Mouse (Mus musculus): ENCODE results near the gene Qsox2. TPM values are rescaled to one million over a fixed set of nuclear protein-coding genes. Genes with fewer than 3 reads are reported as not detected.

Gene Qsox2
- polyA plus RNA-seq (2015; fragmentation: Nextera tagmentation; extraction: Ambion mirVana) = 15.6 and 15.7 TPM in 2 replicates

- Histone ChIP-seq H3K27me3 (no peaks in the 10 kb centered on the region), H3K4me1 (peaks cover 14% of the 10 kb centered on the region), H3K9ac (replicated peaks) (peak within 1 kb of the TSS; percentile 93), H3K4me2 (replicated peaks) (peak within 1 kb of the TSS; percentile 82), H3K36me3 (no peaks in the 10 kb centered on the region), H3K9me3 (no peaks in the 10 kb centered on the region), H3K4me3 (peak within 1 kb of the TSS; percentile 97), H3K27ac (replicated peaks) (peak within 1 kb of the TSS; percentile 78)
- WGBS = 3% methylated on average over 33 of the region's 36 CpGs
- peak; percentile 81 for ATAC-seq (replicated peaks)
Observed at GRCm38 (mm10) chr2:26237290-26237782, at the start of gene Qsox2. Qsox2 (minus strand) TSS chr2:26237525.

- Histone ChIP-seq H3K27ac (replicated peaks) (no peak overlapping the region), H3K4me2 (replicated peaks) (no peak overlapping the region), H3K36me3 (no peaks in the 10 kb centered on the region), H3K9ac (replicated peaks) (no peak overlapping the region), H3K4me1 (peaks cover 6% of the 10 kb centered on the region), H3K4me3 (no peak overlapping the region), H3K9me3 (no peaks in the 10 kb centered on the region), H3K27me3 (no peaks in the 10 kb centered on the region)
- no peak for ATAC-seq (replicated peaks)
- 85% methylated on average over 7 of the region's 7 CpGs for WGBS
Observed at GRCm38 (mm10) chr2:26286391-26286790, 49.1 kb upstream of the Qsox2 start.

GRCm38 (mm10) chr2:26285804-26286203 is 48.5 kb upstream of the Qsox2 start:
- no peaks in the 10 kb centered on the region for H3K36me3 ChIP-seq
- no peak; the same call in 1 of the 2 replicates for ATAC-seq (replicated peaks)
- no peak overlapping the region for H3K4me2 ChIP-seq (replicated peaks)
- 0 out of 2 replicates have a peak overlapping the region, but pooled peaks have one; percentile 37 for H3K27ac ChIP-seq (replicated peaks)
- 40% methylated on average over 7 of the region's 7 CpGs for WGBS
- H3K9me3 ChIP-seq = no peaks in the 10 kb centered on the region
- H3K4me3 ChIP-seq = no peak overlapping the region
- H3K9ac ChIP-seq (replicated peaks) = peak overlapping the region; percentile 10; the same call in 1 of the 2 replicates
- peaks cover 6% of the 10 kb centered on the region for H3K4me1 ChIP-seq
- no peaks in the 10 kb centered on the region for H3K27me3 ChIP-seq

DNA sequence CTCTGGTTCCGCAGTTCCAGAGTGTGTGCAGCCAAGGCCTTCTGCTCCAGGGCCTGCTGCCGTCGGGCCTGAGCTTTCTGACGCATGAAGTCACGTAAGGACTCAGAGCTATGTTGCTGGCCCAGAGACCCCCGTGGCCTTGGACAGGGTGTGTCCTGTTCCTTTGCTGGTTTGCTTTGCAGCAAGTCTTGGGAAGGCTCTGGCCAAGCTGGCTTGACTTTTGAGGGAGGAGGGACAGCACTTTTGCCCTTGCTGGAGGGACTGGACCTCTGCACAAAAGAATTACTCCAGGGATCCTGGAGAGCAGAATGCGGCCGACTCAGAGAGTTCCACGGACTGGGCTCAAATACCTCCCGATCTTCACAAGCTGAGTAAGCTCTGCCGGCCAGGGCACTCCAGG is 43.3 kb upstream of the Qsox2 start:
- 67% methylated on average over 11 of the region's 11 CpGs for WGBS
- H3K4me3 ChIP-seq = no peak overlapping the region
- no peaks in the 10 kb centered on the region for H3K9me3 ChIP-seq
- no peak for ATAC-seq (replicated peaks)
- peaks cover 2% of the 10 kb centered on the region for H3K4me1 ChIP-seq
- no peaks in the 10 kb centered on the region for H3K27me3 ChIP-seq
- no peaks in the 10 kb centered on the region for H3K36me3 ChIP-seq
- no peak overlapping the region for H3K27ac ChIP-seq (replicated peaks)
- no peak overlapping the region for H3K4me2 ChIP-seq (replicated peaks)
- H3K9ac ChIP-seq (replicated peaks) = no peak overlapping the region

DNA sequence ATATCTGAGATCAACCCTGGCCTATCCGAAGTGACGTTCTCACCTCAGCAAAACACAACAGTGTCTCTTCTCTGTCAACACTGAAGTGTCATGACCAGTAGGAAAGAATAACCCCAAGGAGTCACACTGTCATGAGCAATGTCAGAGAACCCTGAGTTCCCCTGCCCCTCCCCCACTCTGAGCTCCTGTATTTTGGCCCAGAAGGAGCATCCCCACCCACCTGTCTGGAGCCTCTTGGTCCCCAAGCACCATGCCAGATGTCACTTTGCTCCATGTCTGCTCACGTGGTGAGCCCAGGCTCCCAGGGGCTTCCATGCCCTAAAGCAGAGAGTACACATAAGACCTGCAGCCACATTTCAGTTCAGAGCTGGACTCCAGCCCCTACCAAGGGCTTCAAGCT is 42.4 kb upstream of the Qsox2 start:
- H3K36me3 ChIP-seq = no peaks in the 10 kb centered on the region
- 82% methylated on average over 3 of the region's 3 CpGs for WGBS
- H3K9me3 ChIP-seq = no peaks in the 10 kb centered on the region
- ATAC-seq (replicated peaks) = no peak
- no peak overlapping the region for H3K27ac ChIP-seq (replicated peaks)
- no peak overlapping the region for H3K4me3 ChIP-seq
- no peaks in the 10 kb centered on the region for H3K4me1 ChIP-seq
- H3K4me2 ChIP-seq (replicated peaks) = no peak overlapping the region
- H3K27me3 ChIP-seq = no peaks in the 10 kb centered on the region
- H3K9ac ChIP-seq (replicated peaks) = no peak overlapping the region

DNA sequence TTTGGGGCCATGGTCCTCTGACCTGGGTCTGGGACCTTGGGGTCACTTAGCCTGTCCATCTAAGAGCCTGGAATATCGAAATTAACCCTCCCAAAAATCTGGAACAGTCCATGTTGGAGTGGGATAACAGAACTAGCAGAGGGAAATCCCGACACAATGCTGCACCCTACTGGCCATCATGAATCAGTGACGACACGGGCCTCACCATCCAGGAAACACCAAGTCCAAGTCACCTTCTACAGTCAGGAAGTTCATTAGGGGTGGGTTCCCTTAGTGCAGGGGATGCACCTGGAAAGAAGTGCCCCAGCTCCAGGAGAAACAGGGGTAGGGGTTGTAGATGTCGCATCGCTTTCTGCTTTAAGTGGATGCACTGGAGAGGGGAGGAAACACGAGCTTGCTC is 36.3 kb upstream of the Qsox2 start:
- Histone ChIP-seq H3K4me3 (no peak overlapping the region), H3K9ac (replicated peaks) (no peak overlapping the region), H3K9me3 (no peaks in the 10 kb centered on the region), H3K27me3 (no peaks in the 10 kb centered on the region), H3K4me1 (no peaks in the 10 kb centered on the region), H3K27ac (replicated peaks) (no peak overlapping the region), H3K4me2 (replicated peaks) (no peak overlapping the region), H3K36me3 (no peaks in the 10 kb centered on the region)
- no peak for ATAC-seq (replicated peaks)
- WGBS = 17% methylated on average over 7 of the region's 7 CpGs

DNA sequence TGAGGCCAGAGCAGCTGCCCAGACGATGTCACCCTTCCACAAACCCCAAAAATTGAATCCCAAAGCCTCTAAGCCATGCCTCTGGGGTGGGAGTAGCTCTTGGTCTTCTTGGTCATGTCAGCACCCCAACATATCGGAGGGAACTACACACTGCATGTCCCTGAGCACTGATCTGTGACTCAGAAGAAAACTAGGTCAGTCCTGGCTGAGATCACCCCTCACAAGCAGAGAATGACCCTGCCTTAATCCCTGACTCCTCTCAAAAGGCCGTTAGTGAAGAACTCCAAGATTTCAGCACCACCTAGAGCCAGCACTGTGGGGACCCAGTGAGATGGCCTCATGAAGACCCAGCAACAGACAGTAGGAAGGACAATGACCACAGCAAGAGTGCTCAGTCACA is 30.9 kb upstream of the Qsox2 start:
- 45% methylated on average over 3 of the region's 3 CpGs for WGBS
- no peak overlapping the region for H3K4me3 ChIP-seq
- no peak for ATAC-seq (replicated peaks)

DNA sequence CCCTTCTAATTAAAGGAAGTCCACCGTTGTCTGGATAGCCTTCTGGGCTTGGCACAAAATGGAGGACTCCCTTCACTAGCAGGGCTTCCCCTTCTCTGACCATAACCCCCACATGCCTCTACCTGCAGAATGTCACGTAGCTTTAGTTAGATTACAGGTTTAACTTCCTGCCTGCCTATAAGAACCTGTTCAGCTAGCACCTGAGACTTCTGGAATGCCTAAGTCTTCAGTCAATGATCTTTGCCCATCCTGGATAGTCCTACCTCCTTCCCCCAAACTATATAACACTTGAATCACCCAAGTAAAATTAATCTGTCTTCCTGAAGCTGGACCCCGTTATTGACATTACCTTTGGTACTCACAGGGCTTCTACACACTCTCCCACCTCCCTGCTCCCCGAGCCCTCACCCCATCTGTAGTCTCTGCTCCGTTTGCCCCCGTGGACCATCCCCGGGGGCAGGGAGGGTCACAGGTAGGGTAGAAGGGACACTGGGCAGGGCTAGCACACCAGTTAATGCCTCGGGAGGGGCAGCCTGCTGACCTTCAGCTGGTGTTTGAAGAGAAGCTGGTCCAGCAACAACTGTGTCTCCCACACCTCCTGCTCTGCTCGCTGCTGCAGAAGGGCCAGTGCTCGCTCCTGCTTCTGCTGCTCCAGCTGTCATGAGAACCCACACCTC is 28.9 kb upstream of the Qsox2 start:
- H3K36me3 ChIP-seq = no peaks in the 10 kb centered on the region
- no peak overlapping the region for H3K4me2 ChIP-seq (replicated peaks)
- no peak for ATAC-seq (replicated peaks)
- H3K27ac ChIP-seq (replicated peaks) = no peak overlapping the region
- no peaks in the 10 kb centered on the region for H3K4me1 ChIP-seq
- no peak overlapping the region for H3K9ac ChIP-seq (replicated peaks)
- no peaks in the 10 kb centered on the region for H3K9me3 ChIP-seq
- 78% methylated on average over 10 of the region's 10 CpGs for WGBS
- H3K4me3 ChIP-seq = no peak overlapping the region
- no peaks in the 10 kb centered on the region for H3K27me3 ChIP-seq

More for the DNA sequence above, 30.9 kb upstream of the Qsox2 start:
- Histone ChIP-seq H3K27ac (replicated peaks) (no peak overlapping the region), H3K4me1 (no peaks in the 10 kb centered on the region), H3K36me3 (no peaks in the 10 kb centered on the region), H3K9me3 (no peaks in the 10 kb centered on the region), H3K4me2 (replicated peaks) (no peak overlapping the region), H3K9ac (replicated peaks) (no peak overlapping the region), H3K27me3 (no peaks in the 10 kb centered on the region)

- ATAC-seq (replicated peaks) = no peak
- no peak overlapping the region for H3K4me3 ChIP-seq
- 90% methylated on average over 2 of the region's 2 CpGs for WGBS
- H3K27me3 ChIP-seq = no peaks in the 10 kb centered on the region
- H3K4me1 ChIP-seq = no peaks in the 10 kb centered on the region
- H3K9ac ChIP-seq (replicated peaks) = no peak overlapping the region
- H3K27ac ChIP-seq (replicated peaks) = no peak overlapping the region
- no peak overlapping the region for H3K4me2 ChIP-seq (replicated peaks)
- no peaks in the 10 kb centered on the region for H3K9me3 ChIP-seq
- H3K36me3 ChIP-seq = no peaks in the 10 kb centered on the region
Observed at GRCm38 (mm10) chr2:26265095-26265494, 27.8 kb upstream of the Qsox2 start.

- ATAC-seq (replicated peaks) = no peak
- no peaks in the 10 kb centered on the region for H3K27me3 ChIP-seq
- 81% methylated on average over 4 of the region's 4 CpGs for WGBS
- no peaks in the 10 kb centered on the region for H3K4me1 ChIP-seq
- H3K36me3 ChIP-seq = no peaks in the 10 kb centered on the region
- no peaks in the 10 kb centered on the region for H3K9me3 ChIP-seq
- H3K4me2 ChIP-seq (replicated peaks) = no peak overlapping the region
- H3K9ac ChIP-seq (replicated peaks) = no peak overlapping the region
- H3K4me3 ChIP-seq = no peak overlapping the region
- no peak overlapping the region for H3K27ac ChIP-seq (replicated peaks)
Observed at GRCm38 (mm10) chr2:26264646-26265045, 27.3 kb upstream of the Qsox2 start.

DNA sequence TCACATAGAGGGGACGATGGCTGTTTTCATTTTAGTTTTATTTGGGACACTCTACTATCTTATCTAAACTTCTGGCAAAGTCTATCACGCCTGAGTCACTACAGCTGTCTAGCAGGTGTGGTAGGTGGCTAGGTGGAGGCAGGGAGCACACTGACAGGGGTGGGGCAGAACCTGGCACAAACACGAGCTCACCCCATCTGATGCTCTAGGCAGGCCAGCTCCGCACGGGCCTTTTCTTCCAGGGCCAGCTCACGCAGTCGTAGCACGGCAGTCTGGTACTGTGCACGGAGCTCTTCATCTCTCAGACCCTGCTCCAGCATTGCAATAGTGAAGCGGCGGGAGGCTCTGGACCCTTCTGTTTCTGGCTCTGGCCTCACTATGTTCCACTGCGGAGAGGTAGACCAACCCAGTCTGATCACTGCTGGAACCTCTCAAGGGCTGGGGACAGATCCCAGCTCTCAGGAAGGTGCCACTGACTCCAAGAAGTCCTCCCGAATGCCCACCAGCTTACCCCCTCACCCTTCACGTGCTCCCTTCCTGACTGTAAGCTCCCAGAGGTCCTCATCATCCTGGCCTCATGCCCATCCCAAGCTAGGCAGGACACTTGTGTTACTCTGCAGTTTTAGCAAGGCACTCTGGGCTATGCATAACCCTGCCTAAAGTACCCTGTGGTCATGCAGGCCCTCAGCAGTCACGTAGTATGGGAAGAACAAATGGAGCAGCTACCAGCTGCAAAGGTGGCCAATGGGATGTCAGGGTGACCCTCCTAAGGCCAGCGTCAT is 20.2 kb upstream of the Qsox2 start:
- 86% methylated on average over 16 of the region's 16 CpGs for WGBS
- Histone ChIP-seq H3K27ac (replicated peaks) (no peak overlapping the region), H3K4me2 (replicated peaks) (no peak overlapping the region), H3K4me1 (no peaks in the 10 kb centered on the region), H3K9me3 (no peaks in the 10 kb centered on the region), H3K36me3 (no peaks in the 10 kb centered on the region), H3K9ac (replicated peaks) (no peak overlapping the region), H3K27me3 (no peaks in the 10 kb centered on the region), H3K4me3 (no peak overlapping the region)
- no peak for ATAC-seq (replicated peaks)

- Histone ChIP-seq H3K27me3 (no peaks in the 10 kb centered on the region), H3K4me2 (replicated peaks) (no peak overlapping the region), H3K4me1 (no peaks in the 10 kb centered on the region), H3K4me3 (no peak overlapping the region), H3K36me3 (no peaks in the 10 kb centered on the region), H3K9ac (replicated peaks) (no peak overlapping the region), H3K27ac (replicated peaks) (no peak overlapping the region), H3K9me3 (no peaks in the 10 kb centered on the region)
- no peak for ATAC-seq (replicated peaks)
- WGBS = 52% methylated on average over 4 of the region's 4 CpGs
Observed at GRCm38 (mm10) chr2:26254816-26255215, 17.5 kb upstream of the Qsox2 start.

Measured in forebrain, embryonic 15.5 days (tissue).